Mouse (Mus musculus) left cerebral cortex, postnatal 36 days (tissue): ENCODE results near the gene Gm20431. TPM values are rescaled to one million over a fixed set of nuclear protein-coding genes. Genes with fewer than 3 reads are reported as not detected.

Experiments used
- DNase-seq, 2 experiments: peaks; one replicate each; pipeline ENCODE4 v3.0.0; 2021 to 2022; ENCODE audit warnings: low spot score in 2 of 2, mixed read lengths in 1 of 2
- intact Hi-C: fragments of 180-260 bp; cut with DNase I; formaldehyde crosslinking; loops from one replicate; pipeline ENCODE4 v1.15.1; 2025
- total RNA-seq, 2 experiments: library from RNA; stranded (reverse); gene quantifications; 2 replicates each; pipeline ENCODE4 v1.2.3; 2021

The Gm20431 gene
- total RNA-seq, 2 experiments from 2014 or later: 42.3 to 46.8 TPM

- intact Hi-C loops: loop anchor here (5.0 kb wide), 1 partner anchor 92 kb away; no protein-coding TSS in a partner anchor
- peak; percentile 49 to 55 for DNase-seq
Measured at GRCm38 (mm10) chr2:167690219-167690961, 29.1 kb upstream of the Gm20431 start.

GRCm38 (mm10) chr2:167689501-167690218 is 28.4 kb upstream of the Gm20431 start, which contains the start of gene Tmem189:
Gene Tmem189 (minus strand): TSS chr2:167689822.
- intact Hi-C loops: loop anchor here (5.0 to 10.0 kb wide), 3 partner anchors 93 to 385 kb away; no protein-coding TSS in a partner anchor
- peak; percentile 57 to 66 for DNase-seq

- intact Hi-C loops: loop anchor here (5.0 to 10.0 kb wide), 2 partner anchors 329 to 386 kb away; no protein-coding TSS in a partner anchor
- DNase-seq: peak; percentile 87 to 90
Measured at GRCm38 (mm10) chr2:167688498-167689451, 27.5 kb upstream of the Gm20431 start, which contains the start of gene Cebpb. Gene Cebpb (plus strand): TSS chr2:167688915.

- DNase-seq: peak; percentile 25 to 49
- intact Hi-C loops: loop anchor here (5.0 to 10.0 kb wide), 2 partner anchors 329 to 387 kb away; no protein-coding TSS in a partner anchor
Measured at GRCm38 (mm10) chr2:167688126-167688497, 26.8 kb upstream of the Gm20431 start.

- DNase-seq: no peak
- intact Hi-C loops: loop anchor here (5.0 to 10.0 kb wide), 2 partner anchors 330 to 387 kb away; no protein-coding TSS in a partner anchor
Measured at GRCm38 (mm10) chr2:167687651-167688101, 26.4 kb upstream of the Gm20431 start.

GRCm38 (mm10) chr2:167687250-167687586 is 25.9 kb upstream of the Gm20431 start:
- DNase-seq: no peak
- intact Hi-C loops: loop anchor here (5.0 to 10.0 kb wide), 2 partner anchors 330 to 388 kb away; no protein-coding TSS in a partner anchor

GRCm38 (mm10) chr2:167686382-167687249 is 25.3 kb upstream of the Gm20431 start:
- intact Hi-C loops: loop anchor here (5.0 to 10.0 kb wide), 2 partner anchors 331 to 388 kb away; no protein-coding TSS in a partner anchor
- no peak for DNase-seq

- intact Hi-C loops: loop anchor here (1.0 to 10.0 kb wide), 3 partner anchors 209 to 389 kb away; no protein-coding TSS in a partner anchor
- DNase-seq: no peak
Measured at GRCm38 (mm10) chr2:167685865-167686264, 24.6 kb upstream of the Gm20431 start.

GRCm38 (mm10) chr2:167685137-167685536 is 23.8 kb upstream of the Gm20431 start:
- intact Hi-C loops: loop anchor here (1.0 to 10.0 kb wide), 3 partner anchors 210 to 390 kb away; no protein-coding TSS in a partner anchor
- peak; percentile 93 to 96 for DNase-seq

- no peak for DNase-seq
- intact Hi-C loops: loop anchor here (10.0 kb wide), 1 partner anchor 391 kb away; no protein-coding TSS in a partner anchor
Measured at GRCm38 (mm10) chr2:167683721-167684120, 22.4 kb upstream of the Gm20431 start.

GRCm38 (mm10) chr2:167680657-167681056 is 19.4 kb upstream of the Gm20431 start:
- intact Hi-C loops: loop anchor here (10.0 kb wide), 1 partner anchor 394 kb away; no protein-coding TSS in a partner anchor
- peak in 1 of 2 experiments; percentile 26 for DNase-seq

- intact Hi-C loops: loop anchor here (10.0 kb wide), 1 partner anchor 395 kb away; no protein-coding TSS in a partner anchor
- DNase-seq: peak; percentile 60 to 65
Measured at GRCm38 (mm10) chr2:167679902-167680430, 18.7 kb upstream of the Gm20431 start.

- intact Hi-C loops: no loop called here
Measured at GRCm38 (mm10) chr2:167678600-167678999, 17.3 kb upstream of the Gm20431 start.

GRCm38 (mm10) chr2:167675120-167675909 is 14.0 kb upstream of the Gm20431 start:
- intact Hi-C loops: loop anchor here (2.0 kb wide), 1 partner anchor 35 kb away; no protein-coding TSS in a partner anchor
- no peak for DNase-seq

More at GRCm38 (mm10) chr2:167678600-167678999, 17.3 kb upstream of the Gm20431 start:
- no peak for DNase-seq

- DNase-seq: no peak
Measured at GRCm38 (mm10) chr2:167672212-167672685, 11.0 kb upstream of the Gm20431 start.

GRCm38 (mm10) chr2:167671101-167671633 is 9.9 kb upstream of the Gm20431 start:
- intact Hi-C loops: loop anchor here (5.0 kb wide), 1 partner anchor 139 kb away; no protein-coding TSS in a partner anchor
- DNase-seq: no peak

More at GRCm38 (mm10) chr2:167672212-167672685, 11.0 kb upstream of the Gm20431 start:
- intact Hi-C loops: loop anchor here (5.0 kb wide), 1 partner anchor 140 kb away; no protein-coding TSS in a partner anchor
